Mouse (Mus musculus) small intestine, adult 2 months (tissue): Measurements from ENCODE around the gene Tmem51.

Experiments
- CTCF ChIP-seq: fragments of 200-500 bp; IDR thresholded peaks from 2 replicates; pipeline ENCODE4 v1.5.1; 2012; ENCODE audit warnings: low read depth, mild to moderate bottlenecking, control low read depth, inconsistent platforms, low read length, moderate library complexity, mixed read lengths; ENCODE audit not compliant: insufficient replicate concordance, insufficient read length; ENCODE audit errors: extremely low read depth
- POLR2A ChIP-seq: fragments of 200-500 bp; IDR thresholded peaks from 2 replicates; pipeline ENCODE4 v1.6.1; 2012; ENCODE audit warnings: low read depth, mild to moderate bottlenecking, control low read depth, inconsistent platforms, low read length, moderate library complexity

DNA sequence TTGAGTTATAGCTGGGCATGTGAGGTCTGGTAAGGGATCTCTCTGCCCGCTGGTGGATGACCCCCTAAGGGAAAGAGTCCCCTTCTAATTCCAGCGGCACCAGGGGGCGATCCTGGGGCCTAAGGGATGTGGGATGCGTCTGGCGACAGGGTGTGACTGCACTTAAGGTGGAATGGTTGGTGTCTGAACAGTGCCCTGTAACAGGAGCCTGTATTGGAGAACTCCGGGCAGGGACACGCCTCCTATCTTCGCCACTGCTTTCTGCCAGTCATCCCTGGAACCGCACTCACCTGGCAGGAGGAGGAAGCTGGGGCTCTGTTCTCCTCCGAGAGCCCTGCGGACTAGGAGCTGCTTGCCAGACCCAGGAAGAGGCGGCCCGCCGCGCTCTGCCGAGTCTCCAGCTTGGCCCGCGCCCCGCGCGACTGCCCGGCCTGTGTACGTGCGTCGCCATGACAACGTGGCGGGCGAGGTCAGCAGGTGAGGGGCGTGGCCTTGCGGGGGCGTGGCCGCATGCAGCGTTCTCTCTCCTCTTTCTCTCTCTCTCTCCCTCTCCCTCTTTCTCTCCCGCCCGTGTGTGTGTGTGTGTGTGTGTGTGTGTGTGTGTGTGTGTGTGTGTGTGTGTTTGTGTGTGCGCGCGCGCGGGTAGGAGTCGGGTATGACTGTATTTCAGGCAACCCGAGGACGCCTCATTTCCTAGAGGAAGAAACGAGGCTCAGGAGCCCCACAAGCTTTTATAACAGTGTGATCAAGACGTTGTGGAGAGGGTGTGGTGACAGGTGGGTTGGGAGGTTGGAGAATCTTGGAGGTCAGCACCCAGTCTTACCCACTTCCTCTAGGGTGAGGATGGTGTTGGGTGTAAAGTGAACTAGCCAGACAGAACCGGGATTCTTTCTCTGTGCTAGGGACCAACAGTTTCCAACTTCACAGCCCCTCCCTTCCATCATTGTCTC lies 69.2 kb downstream of the Tmem51 start, which contains the start of gene Fhad1:
- no peak for TF ChIP-seq CTCF
- 0 out of 2 replicates have a peak, but pooled peaks have one; percentile 8 for TF ChIP-seq POLR2A
